Mouse (Mus musculus) small intestine, adult 2 months (tissue): Measurements from ENCODE around the gene Nedd9.

Experiments
- CTCF ChIP-seq: fragments of 200-500 bp; IDR thresholded peaks from 2 replicates; pipeline ENCODE4 v1.5.1; 2012; ENCODE audit warnings: low read depth, mild to moderate bottlenecking, control low read depth, inconsistent platforms, low read length, moderate library complexity, mixed read lengths; ENCODE audit not compliant: insufficient replicate concordance, insufficient read length; ENCODE audit errors: extremely low read depth
- POLR2A ChIP-seq: fragments of 200-500 bp; IDR thresholded peaks from 2 replicates; pipeline ENCODE4 v1.6.1; 2012; ENCODE audit warnings: low read depth, mild to moderate bottlenecking, control low read depth, inconsistent platforms, low read length, moderate library complexity

DNA sequence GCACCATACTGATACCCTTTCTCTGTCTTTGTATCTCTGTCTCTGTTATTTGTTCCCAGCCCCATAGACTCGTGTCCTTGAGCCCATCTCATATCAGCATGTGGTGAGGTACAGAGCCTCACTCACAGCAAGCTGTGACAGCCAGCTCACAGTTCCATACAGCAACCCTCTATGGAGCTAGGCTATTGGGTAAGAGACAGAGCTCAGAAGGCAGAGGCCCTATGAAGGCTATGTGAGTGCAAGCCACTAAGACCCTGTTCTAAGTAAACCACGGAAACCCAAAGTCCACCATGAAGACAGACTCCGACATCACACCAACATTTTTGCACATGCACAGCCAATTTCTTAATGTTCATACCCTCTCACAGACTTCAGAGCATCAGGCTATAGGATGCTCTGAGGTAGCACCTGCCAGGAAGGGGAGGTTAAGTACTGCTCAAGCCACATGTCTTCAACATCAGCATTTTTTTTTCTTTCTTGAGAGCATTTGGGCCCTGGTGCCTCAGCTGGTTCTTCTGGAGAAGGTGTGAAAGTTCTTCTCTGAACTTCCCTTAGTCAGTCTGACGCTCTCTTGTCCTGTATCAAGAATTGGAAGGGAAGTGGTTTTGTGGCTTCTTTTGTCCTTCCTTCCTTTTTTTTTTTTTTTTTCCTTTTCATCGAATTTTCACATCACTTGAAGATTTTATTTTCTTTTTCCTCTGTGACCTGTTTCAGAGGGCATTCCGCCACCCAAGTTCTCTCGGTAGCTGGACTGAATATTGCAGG lies 105.9 kb downstream of the Nedd9 start:
- TF ChIP-seq CTCF = no peak
- no peak for TF ChIP-seq POLR2A
